Mouse (Mus musculus): ENCODE results near the gene Kif2c.

The Kif2c gene

DNA sequence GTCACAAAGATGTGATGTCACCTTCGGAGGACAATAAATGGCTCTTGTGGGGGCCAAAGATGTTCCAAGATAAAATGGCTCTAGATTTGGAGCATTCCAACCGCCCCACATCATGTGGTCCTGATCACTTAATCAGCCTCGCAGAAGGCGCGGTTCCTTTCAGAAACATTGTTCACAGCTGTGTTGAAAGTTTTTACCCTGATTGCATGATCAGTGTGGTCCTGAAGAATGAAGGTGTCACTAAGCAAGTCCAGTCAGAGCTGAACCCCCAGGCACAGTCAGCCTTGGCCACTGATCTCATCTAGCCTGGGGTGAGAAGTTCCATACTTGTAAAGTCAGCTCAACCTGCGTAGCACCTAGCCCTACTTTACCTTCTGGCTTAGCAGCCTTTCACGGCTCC lies 64.5 kb downstream of the Kif2c start:
- DNase-seq (ENCODE audit: low spot score) = no peak

DNA sequence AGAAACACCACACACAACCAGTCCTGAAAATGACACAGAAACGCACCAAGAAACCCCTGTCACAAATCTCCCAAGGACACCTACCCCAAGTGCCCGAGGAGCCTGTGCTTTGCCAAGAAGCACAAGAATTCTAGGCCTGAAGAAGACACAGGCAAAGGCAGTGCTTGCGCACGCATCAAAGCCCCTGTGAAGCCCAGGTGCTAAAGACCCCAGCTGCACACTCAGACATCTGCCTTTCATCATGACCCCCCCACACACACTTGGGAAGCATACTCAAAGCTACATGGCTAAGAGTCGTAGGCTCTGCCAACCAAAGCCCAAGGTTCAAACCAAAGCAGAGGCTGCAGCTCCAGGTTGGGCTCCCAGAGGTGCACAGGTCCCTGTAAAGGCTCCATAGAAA lies 66.8 kb downstream of the Kif2c start:
- DNase-seq (ENCODE audit: low spot score) = no peak

DNA sequence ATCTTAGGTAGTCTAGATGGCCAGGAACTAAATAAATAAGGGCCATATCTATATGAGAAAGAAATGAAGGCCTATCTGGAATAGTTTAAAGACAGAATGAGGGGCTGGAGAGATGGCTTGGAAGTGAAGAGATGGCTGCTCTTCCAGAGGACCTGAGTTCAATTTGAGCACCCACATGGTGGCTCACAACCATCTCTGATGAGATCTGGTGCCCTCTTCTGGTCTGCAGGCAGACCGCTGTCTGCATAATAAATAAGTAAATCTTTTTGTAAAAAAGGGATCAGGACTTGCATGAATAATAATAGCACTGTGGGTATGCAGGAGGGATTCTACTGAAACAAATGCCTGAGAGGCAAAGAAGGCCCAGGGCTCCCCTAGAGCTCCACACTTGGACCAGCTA lies 69.2 kb downstream of the Kif2c start:
- DNase-seq (ENCODE audit: low spot score) = no peak

DNA sequence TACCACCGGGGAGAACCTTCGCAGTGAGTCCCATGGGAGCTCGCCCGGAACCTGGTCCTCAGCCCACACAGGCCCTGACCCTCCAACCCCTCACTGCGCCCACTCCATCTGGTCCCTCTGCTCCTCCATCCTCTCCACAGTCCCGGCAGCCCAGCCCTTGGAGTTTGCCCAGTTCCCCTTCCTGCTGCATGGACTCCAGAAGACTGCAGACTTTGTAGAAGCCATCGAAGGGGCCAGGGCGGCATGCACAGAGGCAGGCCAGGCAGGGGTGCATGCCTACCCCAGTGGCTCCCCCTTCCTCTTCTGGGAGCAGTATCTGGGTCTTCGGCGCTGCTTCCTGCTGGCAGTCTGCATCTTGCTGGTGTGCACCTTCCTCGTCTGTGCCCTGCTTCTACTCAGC lies 71.5 kb downstream of the Kif2c start:
- DNase-seq (ENCODE audit: low spot score) = no peak

DNA sequence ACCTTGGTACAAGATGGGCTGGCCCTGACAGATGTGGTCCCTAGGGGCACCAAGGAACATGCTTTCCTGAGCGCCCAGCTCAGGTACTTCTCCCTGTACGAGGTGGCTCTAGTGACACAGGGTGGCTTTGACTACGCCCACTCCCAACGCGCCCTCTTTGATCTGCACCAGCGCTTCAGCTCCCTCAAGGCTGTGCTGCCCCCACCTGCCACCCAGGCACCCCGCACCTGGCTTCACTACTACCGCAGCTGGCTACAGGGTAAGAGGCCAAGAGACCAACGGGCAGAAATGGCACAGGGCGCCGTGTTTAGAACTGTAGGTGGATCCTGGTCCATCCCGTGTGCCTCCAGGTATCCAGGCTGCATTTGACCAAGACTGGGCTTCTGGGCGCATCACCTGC lies 72.2 kb downstream of the Kif2c start:
- no peak for DNase-seq (ENCODE audit: low spot score)

All from layer of hippocampus, adult 11-12 months (tissue).